Mouse (Mus musculus): ENCODE data around the gene Olfr247. TPM values are rescaled to one million over a fixed set of nuclear protein-coding genes. Genes with fewer than 3 reads are reported as not detected.

Gene Olfr247
- polyA plus RNA-seq (2012; rRNA removed), result not detected in 2 replicates

GRCm38 (mm10) chr10:129976040-129976439, at the start of gene Olfr247:
Olfr247 (minus strand) TSS chr10:129976140.

GRCm38 (mm10) chr10:130012321-130012720, 36.4 kb upstream of the Olfr247 start, which contains the start of gene Olfr820:
Olfr820 (plus strand) TSS chr10:130012621.

GRCm38 (mm10) chr10:129984962-129985361, 9.0 kb upstream of the Olfr247 start, which contains the start of gene Gm10310:
Gm10310 (minus strand) TSS chr10:129985062.

GRCm38 (mm10) chr10:129967166-129967565, 8.8 kb downstream of the Olfr247 start, which contains the start of gene Olfr819:
Olfr819 (minus strand) TSS chr10:129967266.

GRCm38 (mm10) chr10:129949000-129949399, 26.9 kb downstream of the Olfr247 start, which contains the start of gene Olfr818:
Olfr818 (minus strand) TSS chr10:129949100.

Other genes starting within 250 kb of the Olfr247 start
- gene Olfr805, start 246.8 kb downstream of the Olfr247 start, polyA plus RNA-seq (2012; rRNA removed), result not detected in 2 replicates
- gene Olfr806, start 234.2 kb downstream of the Olfr247 start, polyA plus RNA-seq (2012; rRNA removed), result not detected in 2 replicates
- not detected in 2 replicates for gene Olfr807, start 218.3 kb downstream of the Olfr247 start, polyA plus RNA-seq (2012; rRNA removed)
- gene Olfr808, start 210.7 kb downstream of the Olfr247 start, polyA plus RNA-seq (2012; rRNA removed), result not detected in 2 replicates
- not detected in 2 replicates for gene Olfr809, start 201.5 kb downstream of the Olfr247 start, polyA plus RNA-seq (2012; rRNA removed)
- not detected in 2 replicates for gene Olfr810, start 181.2 kb downstream of the Olfr247 start, polyA plus RNA-seq (2012; rRNA removed)
- not detected in 2 replicates for gene Olfr811, start 171.7 kb downstream of the Olfr247 start, polyA plus RNA-seq (2012; rRNA removed)
- not detected in 2 replicates for gene Olfr812, start 130.0 kb downstream of the Olfr247 start, polyA plus RNA-seq (2012; rRNA removed)
- gene Olfr813, start 120.8 kb downstream of the Olfr247 start, polyA plus RNA-seq (2012; rRNA removed), result not detected in 2 replicates
- gene Olfr814, start 96.3 kb downstream of the Olfr247 start, polyA plus RNA-seq (2012; rRNA removed), result not detected in 2 replicates
- not detected in 2 replicates for gene Olfr815, start 70.3 kb downstream of the Olfr247 start, polyA plus RNA-seq (2012; rRNA removed)
- gene Olfr816, start 60.5 kb downstream of the Olfr247 start, polyA plus RNA-seq (2012; rRNA removed), result not detected in 2 replicates
- not detected in 2 replicates for gene Olfr818, start 27.0 kb downstream of the Olfr247 start, polyA plus RNA-seq (2012; rRNA removed)
- not detected in 2 replicates for gene Olfr819, start 8.9 kb downstream of the Olfr247 start, polyA plus RNA-seq (2012; rRNA removed)
- not detected in 2 replicates for gene Gm10310, start 8.9 kb upstream of the Olfr247 start, polyA plus RNA-seq (2012; rRNA removed)
- gene Olfr820, start 36.5 kb upstream of the Olfr247 start, polyA plus RNA-seq (2012; rRNA removed), result not detected in 2 replicates
- not detected in 2 replicates for gene Olfr821, start 54.2 kb upstream of the Olfr247 start, polyA plus RNA-seq (2012; rRNA removed)
- not detected in 2 replicates for gene Olfr822, start 95.1 kb upstream of the Olfr247 start, polyA plus RNA-seq (2012; rRNA removed)
- not detected in 2 replicates for gene Olfr823, start 139.2 kb upstream of the Olfr247 start, polyA plus RNA-seq (2012; rRNA removed)
- gene Olfr824, start 153.9 kb upstream of the Olfr247 start, polyA plus RNA-seq (2012; rRNA removed), result not detected in 2 replicates
- gene Olfr825, start 190.6 kb upstream of the Olfr247 start, polyA plus RNA-seq (2012; rRNA removed), result not detected in 2 replicates
- not detected in 2 replicates for gene Olfr826, start 208.0 kb upstream of the Olfr247 start, polyA plus RNA-seq (2012; rRNA removed)
- not detected in 2 replicates for gene Olfr827, start 238.3 kb upstream of the Olfr247 start, polyA plus RNA-seq (2012; rRNA removed)